Mouse (Mus musculus): ENCODE measurements around the gene Kcnn1. TPM values are rescaled to one million over a fixed set of nuclear protein-coding genes. Genes with fewer than 3 reads are reported as not detected.

Gene Kcnn1
- total RNA-seq, 2 experiments from 2014 or later = 27.9 to 33.2 TPM

DNA sequence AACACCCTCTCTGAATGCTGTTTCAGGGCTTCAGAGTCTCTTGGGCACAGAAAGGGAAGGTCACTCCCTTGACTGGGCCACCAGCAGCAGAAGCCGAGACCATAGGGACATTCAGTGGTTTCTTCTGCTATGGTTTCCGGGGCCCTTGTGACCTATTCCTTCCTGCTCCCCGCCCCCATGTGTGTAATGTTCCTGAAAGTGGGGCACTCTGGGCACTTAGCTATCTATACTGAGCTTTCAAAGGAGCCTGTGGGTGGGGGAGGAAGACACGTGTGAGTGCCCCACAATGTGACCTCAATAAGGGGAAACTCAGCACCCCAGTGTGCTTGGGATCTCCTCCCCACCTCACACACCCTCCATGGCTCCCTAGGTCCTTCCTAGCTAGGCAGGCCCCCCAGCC is 56.5 kb downstream of the Kcnn1 start:
- peak in 1 of 2 experiments; percentile 57 for DNase-seq (ENCODE audit: extremely low spot score in 1 of 2, low spot score in 2 of 2)
- intact Hi-C loops (cut with DNase I) = no loop called here

DNA sequence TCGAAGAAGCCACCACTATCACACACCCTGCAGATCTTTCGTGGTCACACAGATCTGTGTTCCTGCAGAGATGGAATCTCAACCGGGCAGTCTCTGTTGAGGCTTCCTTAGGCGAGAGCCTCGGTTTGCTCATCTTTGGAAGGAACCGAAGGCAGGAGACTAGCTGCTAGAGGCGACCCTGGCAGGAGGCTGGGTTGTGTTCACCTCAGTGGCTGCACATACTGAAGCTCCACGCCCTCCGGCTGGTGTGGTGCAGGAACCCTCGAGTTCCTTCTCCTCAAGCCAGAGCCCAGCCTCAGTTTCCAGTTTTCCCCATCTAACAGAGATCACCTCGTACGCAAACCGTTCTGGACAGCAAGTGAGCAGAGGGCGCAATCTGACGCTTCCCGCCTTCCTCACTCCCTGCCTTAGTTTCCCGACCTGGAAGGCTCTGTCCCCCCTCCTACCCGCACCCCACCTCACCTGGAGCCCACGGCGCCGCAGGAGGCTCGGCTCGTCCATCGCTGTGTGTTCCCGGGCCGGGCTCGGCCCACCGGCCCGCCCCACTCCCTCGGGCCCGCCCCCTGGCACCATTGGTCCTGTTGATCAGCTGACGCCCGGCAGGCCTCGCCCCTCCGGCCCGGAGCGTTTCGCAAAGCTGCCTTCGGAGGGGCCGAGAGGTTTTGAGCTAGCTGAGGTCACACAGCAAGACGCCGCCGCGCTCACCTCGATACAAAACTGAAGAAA is 58.4 kb downstream of the Kcnn1 start, which contains the start of gene Mast3:
Mast3 (minus strand) TSS at position 574 of the 726 bp plus-strand sequence.
- intact Hi-C loops (cut with DNase I) = loop anchor here (5.0 kb wide), 1 partner anchor 33 kb away; the partner anchor contains the start of gene Arrdc2
- peak; percentile 66 to 93 for DNase-seq (ENCODE audit: extremely low spot score in 1 of 2, low spot score in 2 of 2)

DNA sequence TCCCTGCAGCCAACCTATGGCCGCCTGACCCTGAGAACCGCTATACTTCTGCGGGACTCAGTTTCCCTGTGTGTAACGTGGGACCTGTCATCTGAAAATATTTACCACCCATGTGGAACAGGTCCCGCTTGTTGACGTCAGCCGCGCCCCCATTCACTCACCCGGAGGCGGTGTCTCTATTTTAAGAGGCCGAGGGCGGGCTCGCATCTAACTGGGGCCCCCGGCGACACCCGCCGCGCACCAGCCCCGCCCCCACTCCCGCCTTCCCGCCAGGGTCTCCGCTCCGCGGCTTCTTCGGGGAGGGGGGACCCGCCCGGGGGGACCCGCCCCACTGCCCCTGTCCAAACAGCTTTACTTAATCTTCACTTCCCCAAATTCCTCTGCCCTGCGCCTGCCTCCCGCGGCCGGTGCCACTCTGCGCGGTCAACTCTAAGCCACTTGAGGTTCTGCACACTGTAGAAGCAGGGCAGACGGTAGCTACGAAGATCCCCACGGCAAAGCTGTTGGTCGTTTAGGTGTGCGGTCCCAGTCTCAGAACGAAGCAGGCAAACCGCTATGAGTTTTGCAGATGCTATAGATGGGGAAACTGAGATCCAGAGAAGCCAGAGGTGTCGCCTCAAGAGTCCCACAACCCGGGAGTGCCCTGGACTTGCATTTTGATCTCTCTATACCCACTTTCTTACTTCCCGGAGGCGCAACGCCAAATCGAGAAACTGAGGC is 59.1 kb downstream of the Kcnn1 start:
- intact Hi-C loops (cut with DNase I) = loop anchor here (5.0 kb wide), 1 partner anchor 33 kb away; the partner anchor contains the start of gene Arrdc2

DNA sequence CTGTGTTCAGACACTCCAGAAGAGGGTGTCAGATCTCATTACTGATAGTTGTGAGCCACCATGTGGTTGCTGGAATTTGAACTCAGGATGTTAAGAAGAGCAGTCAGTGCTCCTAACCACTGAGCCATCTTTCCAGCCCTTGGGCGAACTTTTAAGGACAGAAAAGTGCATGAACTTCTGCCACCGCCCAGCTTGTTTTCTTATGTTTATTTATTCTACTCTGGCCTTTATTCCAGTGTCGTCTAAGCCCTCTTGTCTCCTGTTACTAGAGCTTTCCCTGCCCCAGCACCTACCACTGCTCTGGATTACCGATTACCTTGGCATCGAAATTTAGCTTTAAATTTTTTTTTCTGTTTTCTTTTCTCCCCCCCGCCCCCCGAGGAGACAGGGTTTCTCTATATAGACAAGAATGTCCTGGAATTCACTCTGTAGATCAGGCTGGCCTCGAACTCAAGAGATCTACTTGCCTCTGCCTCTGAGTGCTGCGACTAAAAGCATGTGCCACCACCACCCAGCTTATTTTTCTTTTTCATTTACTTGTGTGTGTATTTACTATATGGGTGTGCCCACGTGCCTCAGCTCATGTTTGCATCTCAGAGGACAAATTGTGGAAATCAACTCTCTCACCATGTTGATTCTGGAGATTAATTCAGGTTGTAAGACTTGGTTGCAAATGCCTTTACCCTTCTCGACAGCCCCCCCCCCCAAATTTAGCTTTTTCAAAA is 60.1 kb downstream of the Kcnn1 start:
- DNase-seq (ENCODE audit: extremely low spot score in 1 of 2, low spot score in 2 of 2) = no peak
- intact Hi-C loops (cut with DNase I) = loop anchor here (5.0 kb wide), 1 partner anchor 34 kb away; the partner anchor contains the start of gene Arrdc2

More for the DNA sequence above, 59.1 kb downstream of the Kcnn1 start:
- peak in 1 of 2 experiments; percentile 81 for DNase-seq (ENCODE audit: extremely low spot score in 1 of 2, low spot score in 2 of 2)

DNA sequence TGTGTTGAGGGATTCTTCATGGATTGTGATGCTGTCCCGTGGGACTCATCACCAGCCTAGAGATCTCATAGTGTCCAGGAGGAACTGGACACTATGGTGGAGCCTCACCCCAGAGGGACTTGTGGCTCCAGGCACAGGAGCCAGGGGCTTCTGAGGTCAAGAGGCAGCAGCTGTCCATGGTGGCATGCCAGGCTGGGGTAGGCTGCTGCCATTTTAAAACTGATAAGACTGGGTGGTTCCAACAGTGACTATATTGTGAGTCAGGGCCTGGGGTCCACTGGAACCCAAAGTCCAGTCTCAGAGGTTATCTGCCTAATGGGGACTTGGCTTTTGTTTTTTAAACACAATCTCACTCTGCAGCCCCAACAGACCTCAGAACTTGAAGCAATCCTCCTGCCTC is 61.2 kb downstream of the Kcnn1 start:
- intact Hi-C loops (cut with DNase I) = loop anchor here (5.0 kb wide), 1 partner anchor 35 kb away; the partner anchor contains the start of gene Arrdc2
- DNase-seq (ENCODE audit: extremely low spot score in 1 of 2, low spot score in 2 of 2) = no peak

DNA sequence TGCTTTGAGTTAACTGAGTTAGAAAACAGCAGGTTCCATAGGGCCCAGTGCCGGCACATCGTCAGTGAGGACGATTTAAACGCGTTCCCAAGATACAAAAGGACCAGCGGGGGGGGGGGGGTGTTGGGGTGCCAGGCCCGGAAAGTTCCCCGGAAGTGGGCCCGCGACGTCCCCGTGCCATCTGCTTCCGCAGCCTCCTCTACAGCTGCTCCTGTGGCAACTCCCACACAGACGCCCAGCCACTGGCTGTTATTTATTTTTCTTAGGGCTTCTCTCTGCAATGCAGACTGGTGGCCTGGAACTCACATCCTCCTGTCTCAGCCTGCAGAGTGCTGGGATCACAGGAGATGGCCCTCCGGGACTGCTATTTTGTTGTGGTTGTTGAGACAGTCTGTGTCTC is 61.9 kb downstream of the Kcnn1 start:
- peak; percentile 61 to 72 for DNase-seq (ENCODE audit: extremely low spot score in 1 of 2, low spot score in 2 of 2)
- intact Hi-C loops (cut with DNase I) = loop anchor here (5.0 kb wide), 1 partner anchor 36 kb away; the partner anchor contains the start of gene Arrdc2

DNA sequence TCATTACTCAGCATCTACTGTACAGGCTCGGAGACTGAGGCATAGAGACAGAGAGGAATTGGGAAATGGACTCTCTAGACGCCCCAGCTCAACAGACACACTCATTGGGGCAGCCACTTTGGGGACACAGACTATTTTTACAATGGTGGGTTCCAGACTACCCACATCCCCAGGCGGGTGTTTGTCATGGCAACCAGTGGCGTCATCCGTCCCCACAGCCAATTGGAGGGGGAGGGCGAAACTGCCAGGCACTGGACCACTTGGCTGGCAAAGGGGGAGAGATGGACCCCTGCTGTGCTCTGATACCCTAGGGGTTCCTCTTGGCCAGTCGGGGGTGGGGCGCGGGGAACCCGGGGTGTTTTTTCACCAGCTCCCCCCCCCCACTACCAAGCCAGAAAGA is 62.4 kb downstream of the Kcnn1 start:
- intact Hi-C loops (cut with DNase I) = loop anchor here (5.0 kb wide), 1 partner anchor 37 kb away; the partner anchor contains the start of gene Arrdc2
- DNase-seq (ENCODE audit: extremely low spot score in 1 of 2, low spot score in 2 of 2) = peak in 1 of 2 experiments; percentile 73

DNA sequence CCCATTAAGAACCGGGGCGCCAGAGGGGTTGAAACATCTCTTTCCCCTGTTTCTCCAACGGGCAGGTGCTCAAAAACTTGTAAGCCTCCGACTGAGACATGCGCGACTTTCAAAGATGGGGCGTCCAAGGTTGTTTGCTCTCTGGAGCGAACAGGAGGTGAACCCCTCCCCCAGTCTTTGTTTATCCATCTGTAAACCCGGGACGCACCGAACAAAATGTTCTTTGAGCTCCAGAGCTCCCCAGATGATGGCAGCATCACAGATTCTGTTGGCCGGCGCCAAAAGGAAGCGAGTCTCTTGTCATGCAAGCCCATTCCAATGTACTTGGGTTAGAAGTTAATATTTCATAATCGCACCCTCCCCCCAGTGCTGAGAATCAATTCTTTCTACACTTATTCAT is 64.8 kb downstream of the Kcnn1 start:
- intact Hi-C loops (cut with DNase I) = no loop called here
- DNase-seq (ENCODE audit: extremely low spot score in 1 of 2, low spot score in 2 of 2) = no peak

DNA sequence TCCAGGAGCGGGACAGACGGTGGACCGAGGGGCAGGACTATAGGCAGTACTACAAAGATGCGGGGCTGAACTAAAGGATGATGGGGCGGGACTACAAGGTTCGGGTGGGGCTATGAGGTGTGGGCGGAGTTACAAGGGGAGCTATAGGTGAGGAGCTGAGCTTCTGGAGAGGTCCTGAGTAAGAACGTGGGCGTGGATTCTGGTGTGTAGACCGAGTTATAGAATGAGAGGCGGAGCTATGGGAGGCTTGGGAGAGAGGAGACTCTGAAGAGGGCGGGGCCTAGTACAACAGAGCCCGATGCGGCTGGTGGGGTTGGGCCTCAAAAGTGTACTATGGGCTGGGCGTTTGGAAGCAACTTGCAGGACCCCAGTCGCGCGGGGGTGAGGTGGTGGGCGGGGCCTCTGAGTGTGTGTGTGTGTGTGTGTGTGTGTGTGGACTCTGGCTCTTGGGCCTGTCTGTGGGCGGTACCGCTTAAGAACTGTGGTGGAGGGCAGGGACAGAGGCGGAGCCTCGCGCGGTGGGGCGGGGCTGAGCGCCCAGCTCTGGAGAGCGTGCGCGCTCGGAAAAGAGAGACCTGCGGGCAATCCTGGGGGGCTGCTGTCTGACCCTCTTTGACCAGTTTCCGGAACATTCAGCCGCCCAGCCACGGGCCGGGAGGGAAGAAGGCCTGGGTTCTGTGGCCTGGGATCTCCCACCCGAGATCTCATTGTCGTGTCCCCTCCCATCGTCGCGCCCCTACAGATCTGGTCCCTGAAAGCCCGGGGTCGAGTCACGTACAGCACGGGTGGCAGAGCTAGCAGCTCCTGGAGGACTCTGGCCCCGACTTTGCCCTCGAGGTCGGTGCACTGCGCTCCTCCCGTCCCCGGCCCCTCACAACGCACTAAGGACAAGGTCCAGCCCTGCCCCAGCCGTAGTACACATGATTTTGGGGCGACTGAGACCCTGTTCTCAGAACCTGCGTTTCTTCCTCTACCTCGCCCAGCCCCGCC is 65.7 kb downstream of the Kcnn1 start:
- intact Hi-C loops (cut with DNase I) = no loop called here
- peak; percentile 90 to 93 for DNase-seq (ENCODE audit: extremely low spot score in 1 of 2, low spot score in 2 of 2)

DNA sequence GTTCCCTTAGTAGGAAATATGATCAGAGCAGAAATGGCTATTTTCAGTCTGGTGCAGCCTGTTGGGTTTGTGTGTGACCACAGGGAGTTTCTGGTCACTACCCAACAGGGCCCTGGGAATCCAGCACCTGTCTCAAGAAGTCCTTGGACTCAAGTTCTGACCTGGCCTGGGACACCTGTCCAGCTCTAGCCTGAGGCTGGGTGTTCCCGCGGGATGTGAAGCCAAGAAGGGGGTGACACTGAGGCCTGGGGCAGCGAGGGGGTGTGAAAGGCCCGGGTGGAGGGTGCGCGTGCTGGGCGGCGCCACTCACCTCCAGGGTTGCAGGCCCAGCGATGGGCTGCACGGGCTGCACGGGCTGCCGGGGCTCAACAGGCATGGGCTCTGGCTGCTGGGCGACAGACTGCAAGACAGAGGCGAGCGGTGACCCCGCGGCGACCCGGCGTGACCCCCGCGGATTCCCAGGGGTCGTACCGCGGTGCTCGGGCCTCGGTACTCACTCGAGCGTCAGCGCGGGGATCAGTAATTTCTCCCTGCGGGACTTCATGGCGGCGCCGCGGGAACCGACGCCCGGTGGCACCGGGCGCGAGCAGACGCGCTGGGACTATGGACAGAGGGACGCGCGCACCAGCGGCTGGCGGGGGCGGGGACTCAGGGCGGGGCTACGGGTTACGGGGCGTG is 66.5 kb downstream of the Kcnn1 start:
- no peak for DNase-seq (ENCODE audit: extremely low spot score in 1 of 2, low spot score in 2 of 2)
- intact Hi-C loops (cut with DNase I) = no loop called here

DNA sequence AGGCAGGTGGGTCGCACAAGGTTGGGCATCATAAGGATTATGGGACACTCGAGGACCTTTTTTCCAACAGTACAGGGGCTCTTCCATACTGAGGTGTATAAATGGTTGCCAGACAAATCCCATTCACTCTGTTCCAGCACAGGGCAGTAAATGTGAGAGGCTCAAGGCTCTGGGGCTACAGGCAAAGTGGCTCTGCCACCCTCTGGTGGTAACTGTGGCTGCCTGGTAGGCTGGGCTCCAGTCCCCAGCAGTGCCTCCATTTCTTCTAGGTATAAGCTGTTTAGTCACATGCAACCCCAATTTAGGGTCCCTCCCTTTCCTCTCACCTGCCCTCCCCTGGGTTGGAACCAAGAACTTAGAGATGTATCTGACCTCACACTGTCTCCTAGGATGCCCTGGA is 67.7 kb downstream of the Kcnn1 start:
- intact Hi-C loops (cut with DNase I) = no loop called here
- DNase-seq (ENCODE audit: extremely low spot score in 1 of 2, low spot score in 2 of 2) = no peak

DNA sequence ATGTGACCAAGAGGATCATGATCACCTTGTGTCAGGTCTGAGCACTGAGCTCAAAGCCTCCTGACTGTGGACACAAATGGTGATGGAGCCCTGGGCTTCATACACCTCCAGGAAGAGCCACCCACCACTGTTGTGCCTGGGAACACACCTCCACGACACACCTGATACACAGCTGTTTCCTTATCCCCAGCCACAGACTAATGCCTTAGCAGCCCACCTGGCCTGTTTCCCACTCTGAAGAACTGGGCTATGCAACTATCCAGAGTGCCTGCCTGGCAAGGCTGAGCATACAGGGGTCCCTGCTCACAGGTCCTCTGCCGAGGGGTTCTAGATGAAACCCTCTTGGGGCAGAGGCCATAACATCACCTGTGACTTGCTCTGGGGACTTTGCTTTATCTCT is 68.8 kb downstream of the Kcnn1 start:
- intact Hi-C loops (cut with DNase I) = no loop called here
- DNase-seq (ENCODE audit: extremely low spot score in 1 of 2, low spot score in 2 of 2) = no peak

DNA sequence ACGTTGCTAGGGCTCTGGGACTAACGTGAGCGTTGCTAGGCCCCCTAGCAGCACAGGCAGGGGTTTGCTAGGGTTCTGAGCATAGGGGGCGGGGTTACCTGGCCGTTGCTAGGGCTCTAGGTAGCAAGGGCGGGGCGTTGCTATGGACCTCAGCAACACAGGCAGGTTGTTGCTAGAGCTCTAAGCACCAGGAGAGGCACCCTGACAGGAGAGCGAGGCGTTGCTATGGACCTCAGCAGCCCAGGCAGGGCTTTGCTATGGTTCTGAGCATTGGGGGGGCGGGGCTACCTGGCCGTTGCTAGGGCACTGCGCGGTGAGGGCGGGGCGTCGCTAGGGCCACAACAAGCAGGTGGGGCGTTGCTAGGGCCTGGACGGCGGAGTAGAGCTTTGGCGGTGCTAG is 70.4 kb downstream of the Kcnn1 start:
- peak in 1 of 2 experiments; percentile 83 for DNase-seq (ENCODE audit: extremely low spot score in 1 of 2, low spot score in 2 of 2)

More for the DNA sequence above, 70.4 kb downstream of the Kcnn1 start:
- intact Hi-C loops (cut with DNase I) = no loop called here

Small RNA genes lying within 50 kb of the gene (microRNA-seq; reads per million reads assigned to microRNA genes)
- gene Mir7067 (5.2 reads per million, percentile 18 among the genes with 10 or more reads in this experiment), gene Mir7240 (7.5 reads per million, percentile 25 among the genes with 10 or more reads in this experiment)

Other genes with a start within 250 kb of the Kcnn1 start
- 1 to 10 TPM in 1 of 2 experiments, under 1 TPM in 1; 0.94 to 1.1 TPM for gene Lrrc25, start 247.1 kb downstream of the Kcnn1 start, total RNA-seq (2021)
- not detected for gene Gdf15, start 230.8 kb downstream of the Kcnn1 start, total RNA-seq (2021)
- gene Pgpep1, start 202.9 kb downstream of the Kcnn1 start, total RNA-seq (2021) = 10 to 100 TPM; 11.5 to 15.9 TPM
- 10 to 100 TPM; 68.2 to 80.4 TPM for gene Lsm4, start 190.0 kb downstream of the Kcnn1 start, total RNA-seq (2021)
- 100 to 1,000 TPM; 147 to 149 TPM for gene Jund, start 164.3 kb downstream of the Kcnn1 start, total RNA-seq (2021)
- gene Iqcn, start 159.8 kb downstream of the Kcnn1 start, total RNA-seq (2021) = under 1 TPM in 1 of 2 experiments, not detected in 1; 0.19 TPM
- not detected for gene Gm3336, start 144.7 kb downstream of the Kcnn1 start, total RNA-seq (2021)
- under 1 TPM; 0.49 to 0.61 TPM for gene Pde4c, start 139.5 kb downstream of the Kcnn1 start, total RNA-seq (2021)
- 100 to 1,000 TPM; 756 to 791 TPM for gene Rab3a, start 108.6 kb downstream of the Kcnn1 start, total RNA-seq (2021)
- gene Mpv17l2, start 102.3 kb downstream of the Kcnn1 start, total RNA-seq (2021) = 10 to 100 TPM; 35.8 to 37.1 TPM
- 100 to 1,000 TPM; 173 TPM for gene Pik3r2, start 86.5 kb downstream of the Kcnn1 start, total RNA-seq (2021)
- 100 to 1,000 TPM; 115 to 117 TPM for gene Mast3, start 58.2 kb downstream of the Kcnn1 start, total RNA-seq (2021)
- gene Il12rb1, start 54.8 kb downstream of the Kcnn1 start, total RNA-seq (2021) = under 1 TPM; 0.13 to 0.28 TPM
- gene Arrdc2, start 23.5 kb downstream of the Kcnn1 start, total RNA-seq (2021) = 10 to 100 TPM; 12.9 to 21.2 TPM
- 10 to 100 TPM; 88.9 to 93.3 TPM for gene Ccdc124, start 10.7 kb upstream of the Kcnn1 start, total RNA-seq (2021)
- 1 to 10 TPM; 7.2 to 7.3 TPM for gene Slc5a5, start 29.5 kb upstream of the Kcnn1 start, total RNA-seq (2021)
- gene Rpl18a, start 34.2 kb upstream of the Kcnn1 start, total RNA-seq (2021) = 100 to 1,000 TPM; 690 to 725 TPM
- gene Map1s, start 42.7 kb upstream of the Kcnn1 start, total RNA-seq (2021) = 10 to 100 TPM; 76.5 to 79.8 TPM